Mouse (Mus musculus): ENCODE results near the gene Rab3il1. TPM values are rescaled to one million over a fixed set of nuclear protein-coding genes. Genes with fewer than 3 reads are reported as not detected.
A peak's percentile ranks its signal among the peaks of the same experiment; 100 is the strongest.

The Rab3il1 gene
- polyA plus RNA-seq, 1 experiment from 2014 or later, result 21.4 TPM

DNA sequence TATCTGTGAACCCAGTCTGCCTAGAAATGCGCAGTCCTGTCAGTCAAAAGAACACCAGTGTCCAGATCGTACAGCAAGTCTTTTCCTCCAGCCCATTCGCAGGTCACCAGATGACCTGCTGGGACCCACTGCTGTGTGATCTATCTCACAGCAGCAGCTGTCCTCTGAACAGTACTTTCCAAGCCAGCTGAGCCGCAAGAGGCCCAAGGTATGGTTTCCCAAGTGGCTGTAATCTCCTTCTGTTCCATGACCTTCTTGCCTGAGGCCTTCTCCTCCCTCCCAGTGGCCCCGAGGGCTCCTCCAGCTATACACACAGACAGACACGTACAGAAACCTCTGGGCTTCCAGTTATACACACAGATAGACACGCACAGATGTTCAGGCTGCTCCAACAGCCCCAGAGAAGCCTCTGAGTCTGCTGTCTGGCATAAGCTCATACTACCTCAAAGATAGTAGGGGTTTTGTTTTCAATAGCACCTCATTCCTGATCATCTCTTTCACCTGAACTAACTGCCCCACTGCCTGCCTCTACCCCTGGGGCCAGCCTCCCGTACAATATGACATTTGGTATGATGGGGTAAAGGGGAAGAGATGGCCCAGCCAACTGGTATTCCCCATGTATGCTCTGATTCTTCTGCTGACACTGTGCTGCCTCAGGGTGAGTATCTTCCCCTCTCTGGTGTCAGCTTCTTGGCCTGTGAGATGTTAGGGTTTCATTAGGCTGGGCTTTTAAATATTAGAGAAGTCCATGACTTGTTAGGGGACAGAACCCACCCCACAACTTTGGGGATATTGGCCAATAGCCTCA lies 59.5 kb downstream of the Rab3il1 start:
- Histone ChIP-seq H3K36me3 (peaks cover 49% of the 10 kb centered on the region), H3K9me3 (no peaks in the 10 kb centered on the region), H3K27me3 (no peaks in the 10 kb centered on the region), H3K4me1 (replicated peaks) (peaks cover 15% of the 10 kb centered on the region), H3K9ac (replicated peaks) (no peak overlapping the region), H3K27ac (peak overlapping the region; percentile 67), H3K4me3 (replicated peaks) (no peak overlapping the region), H3K4me2 (replicated peaks) (no peak overlapping the region)
- no peak for ATAC-seq
- 54% methylated on average over 8 of the region's 8 CpGs for WGBS

DNA sequence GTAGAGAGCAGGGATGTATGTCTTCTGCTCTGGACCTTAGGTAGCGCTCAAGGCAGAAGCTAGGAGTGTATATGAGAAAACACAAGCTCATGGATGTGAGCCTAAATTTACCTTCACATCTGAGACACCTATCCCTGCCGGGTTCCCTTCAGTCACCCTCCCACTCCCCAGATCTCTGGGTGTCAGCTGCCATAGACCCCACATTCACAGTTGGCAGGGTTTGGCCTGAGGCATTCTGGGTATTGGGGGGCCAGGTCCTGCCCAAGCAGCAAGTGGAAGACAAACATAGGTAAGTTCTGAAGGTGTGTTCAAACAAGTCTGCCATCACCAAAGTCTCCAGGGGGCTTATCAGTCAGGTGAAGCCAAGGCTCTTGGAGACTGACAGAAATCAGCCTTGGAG lies 60.2 kb downstream of the Rab3il1 start:
- H3K27ac ChIP-seq, result peak overlapping the region; percentile 67; the same call in 1 of the 2 replicates
- no peak overlapping the region for H3K4me3 ChIP-seq (replicated peaks)
- H3K9ac ChIP-seq (replicated peaks), result no peak overlapping the region
- no peaks in the 10 kb centered on the region for H3K9me3 ChIP-seq
- peaks cover 15% of the 10 kb centered on the region for H3K4me1 ChIP-seq (replicated peaks)
- H3K36me3 ChIP-seq, result peaks cover 55% of the 10 kb centered on the region
- no peaks in the 10 kb centered on the region for H3K27me3 ChIP-seq
- H3K4me2 ChIP-seq (replicated peaks), result no peak overlapping the region
- ATAC-seq, result no peak
- 96% methylated on average over 2 of the region's 2 CpGs for WGBS

DNA sequence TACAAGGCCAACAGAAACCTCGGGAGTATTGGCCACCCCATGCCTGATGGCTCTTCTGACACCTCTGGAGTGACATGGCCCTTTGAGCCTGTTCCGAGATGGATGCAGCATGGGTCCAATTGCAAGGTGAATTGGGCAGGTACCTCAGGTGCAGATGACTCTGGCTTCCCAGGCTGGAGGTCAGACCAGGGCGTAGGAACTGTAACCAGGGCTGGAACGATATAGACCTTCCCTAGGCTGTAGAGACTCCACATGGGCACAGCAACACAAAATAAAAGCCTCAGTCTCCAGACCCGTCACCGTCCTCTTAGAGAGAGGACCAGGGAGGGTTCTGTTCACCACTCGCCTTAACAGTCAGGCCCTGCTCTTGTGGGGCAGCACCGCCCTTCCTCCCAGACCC lies 60.8 kb downstream of the Rab3il1 start:
- H3K9me3 ChIP-seq, result no peaks in the 10 kb centered on the region
- no peak overlapping the region for H3K9ac ChIP-seq (replicated peaks)
- H3K36me3 ChIP-seq, result peaks cover 62% of the 10 kb centered on the region
- no peak overlapping the region for H3K4me2 ChIP-seq (replicated peaks)
- ATAC-seq, result no peak
- 94% methylated on average over 8 of the region's 8 CpGs for WGBS
- no peak overlapping the region for H3K27ac ChIP-seq
- no peak overlapping the region for H3K4me3 ChIP-seq (replicated peaks)
- no peaks in the 10 kb centered on the region for H3K27me3 ChIP-seq
- H3K4me1 ChIP-seq (replicated peaks), result peaks cover 15% of the 10 kb centered on the region

DNA sequence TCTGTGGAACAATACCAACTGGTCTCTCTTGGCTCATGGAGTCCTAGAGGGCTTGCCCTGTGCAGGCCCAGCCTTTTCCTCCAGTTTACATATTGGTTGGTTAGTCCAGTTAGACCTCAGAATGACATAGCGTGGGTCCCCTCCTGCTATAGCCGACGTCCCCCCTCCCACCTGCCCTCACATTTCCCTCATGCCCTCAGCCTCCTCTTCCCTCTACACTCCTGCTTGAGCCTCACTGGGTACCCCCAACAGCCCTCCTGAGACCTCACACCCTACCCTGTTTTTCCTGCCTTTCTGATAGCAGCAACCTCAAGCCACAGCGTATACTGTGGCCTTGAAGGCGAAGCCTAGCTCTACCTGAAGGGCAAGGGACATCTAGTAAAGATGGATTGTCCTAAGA lies 61.4 kb downstream of the Rab3il1 start:
- H3K4me2 ChIP-seq (replicated peaks), result no peak overlapping the region

DNA sequence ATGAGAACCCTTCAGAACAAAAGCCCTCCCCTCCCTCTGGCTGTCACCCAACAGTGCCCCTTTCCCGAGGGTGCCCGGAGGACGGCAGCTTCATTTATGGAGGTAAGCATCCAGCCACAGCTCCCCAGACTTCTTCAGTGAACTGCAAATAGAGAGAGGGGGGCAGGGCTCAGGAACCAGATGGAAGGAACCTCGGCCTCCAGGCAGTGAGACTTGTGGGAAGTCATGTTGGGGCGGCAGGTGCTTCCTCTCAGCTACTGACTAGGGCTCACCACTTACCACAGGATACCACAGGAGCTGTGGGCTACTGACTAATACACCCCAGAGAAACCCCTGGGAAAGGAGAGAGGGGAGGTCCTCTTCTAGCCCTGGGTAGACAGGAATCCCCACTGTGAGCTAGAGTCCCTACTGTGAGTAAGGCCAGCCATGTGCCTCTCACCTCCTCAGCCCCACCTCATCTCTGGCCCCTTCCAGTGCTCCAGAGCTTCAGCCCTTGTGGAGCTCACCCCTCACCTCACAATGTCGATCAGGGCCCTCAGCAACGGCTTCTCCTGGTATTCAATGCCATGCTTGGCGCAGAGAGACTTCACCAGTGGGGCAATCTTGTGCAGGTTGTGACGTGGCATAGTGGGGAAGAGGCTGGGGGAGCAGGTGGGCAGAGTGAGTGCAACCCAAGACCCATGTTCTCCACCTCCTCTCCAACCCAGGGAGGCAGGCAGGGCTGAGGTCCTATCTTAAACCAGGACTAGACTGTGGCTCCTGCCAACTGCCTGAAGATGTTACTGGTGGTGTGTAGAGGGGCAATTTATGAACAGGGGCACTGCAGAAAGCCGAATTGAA lies 62.9 kb downstream of the Rab3il1 start:
- no peak overlapping the region for H3K27ac ChIP-seq
- WGBS, result 81% methylated on average over 10 of the region's 10 CpGs
- peaks cover 15% of the 10 kb centered on the region for H3K4me1 ChIP-seq (replicated peaks)
- ATAC-seq, result no peak
- no peak overlapping the region for H3K4me2 ChIP-seq (replicated peaks)
- no peak overlapping the region for H3K4me3 ChIP-seq (replicated peaks)
- H3K36me3 ChIP-seq, result peaks cover 83% of the 10 kb centered on the region
- no peaks in the 10 kb centered on the region for H3K27me3 ChIP-seq
- H3K9ac ChIP-seq (replicated peaks), result no peak overlapping the region
- no peaks in the 10 kb centered on the region for H3K9me3 ChIP-seq

More for the DNA sequence above, 61.4 kb downstream of the Rab3il1 start:
- Histone ChIP-seq H3K36me3 (peaks cover 67% of the 10 kb centered on the region), H3K9me3 (no peaks in the 10 kb centered on the region), H3K27me3 (no peaks in the 10 kb centered on the region), H3K27ac (no peak overlapping the region), H3K4me3 (replicated peaks) (no peak overlapping the region), H3K9ac (replicated peaks) (no peak overlapping the region), H3K4me1 (replicated peaks) (peaks cover 15% of the 10 kb centered on the region)
- ATAC-seq, result no peak
- 93% methylated on average over 5 of the region's 5 CpGs for WGBS

DNA sequence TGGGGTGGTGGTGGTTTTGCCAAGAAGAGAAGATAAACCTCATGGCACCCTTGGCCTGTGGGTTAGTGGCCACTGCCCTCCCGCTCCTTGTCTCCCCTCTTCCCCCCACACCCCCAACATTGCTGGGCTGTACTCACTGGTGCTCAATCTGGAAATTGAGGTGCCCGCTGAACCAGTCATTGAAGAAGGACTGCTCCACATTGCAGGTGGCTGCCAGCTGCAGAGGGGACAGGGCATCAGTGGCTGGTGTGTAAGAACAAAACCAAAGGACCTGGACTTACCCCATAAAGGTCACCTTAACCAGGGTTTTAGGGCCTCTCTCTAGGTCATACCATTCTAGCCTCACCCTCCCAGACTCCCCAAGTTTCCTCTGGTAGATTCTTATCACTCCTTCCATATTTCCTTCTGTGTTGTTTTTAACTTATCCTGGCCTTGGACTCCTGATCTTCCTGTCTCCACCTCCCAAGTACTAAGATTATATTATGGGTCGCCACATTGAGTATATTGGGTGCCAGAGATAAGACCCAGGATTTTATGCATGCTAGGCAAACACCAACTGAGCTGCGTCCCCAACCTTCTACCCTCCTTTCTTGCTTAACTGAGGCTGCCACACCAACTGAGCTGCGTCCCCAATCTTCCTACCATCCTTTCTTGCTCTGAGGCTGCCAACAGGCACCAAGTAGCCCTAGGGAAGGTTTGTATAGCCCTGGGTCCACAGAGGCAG lies 64.2 kb downstream of the Rab3il1 start:
- no peak overlapping the region for H3K9ac ChIP-seq (replicated peaks)
- H3K36me3 ChIP-seq, result peaks cover 95% of the 10 kb centered on the region
- no peaks in the 10 kb centered on the region for H3K27me3 ChIP-seq
- H3K27ac ChIP-seq, result no peak overlapping the region
- WGBS, result 97% methylated on average over 5 of the region's 5 CpGs
- no peak overlapping the region for H3K4me2 ChIP-seq (replicated peaks)
- no peaks in the 10 kb centered on the region for H3K9me3 ChIP-seq
- no peak overlapping the region for H3K4me3 ChIP-seq (replicated peaks)
- H3K4me1 ChIP-seq (replicated peaks), result peaks cover 14% of the 10 kb centered on the region
- ATAC-seq, result no peak

DNA sequence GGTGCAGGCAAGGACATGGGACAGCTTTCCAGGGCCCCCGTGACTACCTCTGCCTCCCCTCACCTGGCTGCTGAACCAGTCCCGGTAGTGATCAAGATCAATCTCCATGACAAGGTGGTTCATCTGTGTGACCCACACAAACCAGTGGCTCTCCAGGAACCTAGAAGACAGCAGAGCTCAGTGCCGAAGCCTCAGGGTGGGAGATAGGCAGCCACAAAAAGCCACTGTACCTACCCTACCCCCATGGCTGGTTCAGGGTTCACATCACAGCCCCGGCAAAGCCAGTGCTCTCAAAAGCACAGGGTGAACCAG lies 64.7 kb downstream of the Rab3il1 start:
- Histone ChIP-seq H3K27ac (no peak overlapping the region), H3K9me3 (no peaks in the 10 kb centered on the region), H3K4me3 (replicated peaks) (no peak overlapping the region), H3K4me2 (replicated peaks) (no peak overlapping the region), H3K27me3 (no peaks in the 10 kb centered on the region), H3K4me1 (replicated peaks) (peaks cover 9% of the 10 kb centered on the region), H3K9ac (replicated peaks) (no peak overlapping the region), H3K36me3 (peaks cover 100% of the 10 kb centered on the region)
- ATAC-seq, result no peak
- 94% methylated on average over 4 of the region's 4 CpGs for WGBS

DNA sequence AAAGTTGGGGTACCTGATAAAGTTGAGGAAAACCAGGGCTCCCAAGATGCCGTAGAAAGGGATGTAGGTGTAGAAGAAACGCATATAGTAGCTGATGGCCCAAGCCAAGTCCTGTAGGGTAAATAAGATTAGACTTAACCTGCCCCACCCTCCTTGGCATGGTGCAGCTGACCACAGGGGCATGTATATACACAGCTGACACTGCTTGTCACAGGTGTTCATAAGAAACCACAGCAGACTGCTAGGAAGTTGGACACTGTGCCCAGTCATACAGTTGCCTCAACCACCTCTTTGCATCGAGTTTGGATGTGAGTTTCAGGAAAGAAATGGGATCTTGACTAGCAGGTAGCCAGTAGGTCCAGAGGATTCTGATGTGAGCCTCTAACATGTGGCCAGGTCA lies 65.0 kb downstream of the Rab3il1 start:
- peaks cover 8% of the 10 kb centered on the region for H3K4me1 ChIP-seq (replicated peaks)
- no peak overlapping the region for H3K9ac ChIP-seq (replicated peaks)
- H3K9me3 ChIP-seq, result no peaks in the 10 kb centered on the region
- peaks cover 100% of the 10 kb centered on the region for H3K36me3 ChIP-seq
- no peak overlapping the region for H3K27ac ChIP-seq
- WGBS, result 97% methylated on average over 3 of the region's 3 CpGs
- no peaks in the 10 kb centered on the region for H3K27me3 ChIP-seq
- H3K4me3 ChIP-seq (replicated peaks), result no peak overlapping the region
- ATAC-seq, result no peak
- no peak overlapping the region for H3K4me2 ChIP-seq (replicated peaks)

DNA sequence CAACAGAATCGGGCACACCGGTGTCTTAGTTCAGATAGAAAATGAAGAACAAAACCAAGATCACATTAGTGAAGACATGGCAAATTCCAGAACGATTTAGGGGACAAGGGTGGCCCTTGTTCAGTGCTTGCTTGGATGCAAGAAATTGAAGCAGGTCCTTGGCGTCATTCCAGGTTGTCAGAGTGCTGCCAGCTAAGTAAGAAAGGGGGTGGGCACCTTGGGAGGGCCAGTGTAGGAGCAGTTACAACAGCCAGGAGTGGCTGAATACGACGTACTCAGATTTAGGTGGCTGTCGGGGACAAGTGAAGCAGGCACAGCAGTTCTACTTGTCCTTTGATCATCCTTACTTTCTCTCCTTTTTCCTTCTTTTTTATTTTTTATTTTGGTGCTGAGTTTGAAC lies 66.2 kb downstream of the Rab3il1 start:
- 81% methylated on average over 7 of the region's 7 CpGs for WGBS
- ATAC-seq, result no peak
- Histone ChIP-seq H3K9me3 (no peaks in the 10 kb centered on the region), H3K4me3 (replicated peaks) (no peak overlapping the region), H3K9ac (replicated peaks) (no peak overlapping the region), H3K4me2 (replicated peaks) (no peak overlapping the region), H3K27ac (no peak overlapping the region), H3K36me3 (peaks cover 100% of the 10 kb centered on the region), H3K4me1 (replicated peaks) (0 out of 2 replicates have a peak, but pooled peaks cover 7% of the 10 kb centered on the region), H3K27me3 (no peaks in the 10 kb centered on the region)

DNA sequence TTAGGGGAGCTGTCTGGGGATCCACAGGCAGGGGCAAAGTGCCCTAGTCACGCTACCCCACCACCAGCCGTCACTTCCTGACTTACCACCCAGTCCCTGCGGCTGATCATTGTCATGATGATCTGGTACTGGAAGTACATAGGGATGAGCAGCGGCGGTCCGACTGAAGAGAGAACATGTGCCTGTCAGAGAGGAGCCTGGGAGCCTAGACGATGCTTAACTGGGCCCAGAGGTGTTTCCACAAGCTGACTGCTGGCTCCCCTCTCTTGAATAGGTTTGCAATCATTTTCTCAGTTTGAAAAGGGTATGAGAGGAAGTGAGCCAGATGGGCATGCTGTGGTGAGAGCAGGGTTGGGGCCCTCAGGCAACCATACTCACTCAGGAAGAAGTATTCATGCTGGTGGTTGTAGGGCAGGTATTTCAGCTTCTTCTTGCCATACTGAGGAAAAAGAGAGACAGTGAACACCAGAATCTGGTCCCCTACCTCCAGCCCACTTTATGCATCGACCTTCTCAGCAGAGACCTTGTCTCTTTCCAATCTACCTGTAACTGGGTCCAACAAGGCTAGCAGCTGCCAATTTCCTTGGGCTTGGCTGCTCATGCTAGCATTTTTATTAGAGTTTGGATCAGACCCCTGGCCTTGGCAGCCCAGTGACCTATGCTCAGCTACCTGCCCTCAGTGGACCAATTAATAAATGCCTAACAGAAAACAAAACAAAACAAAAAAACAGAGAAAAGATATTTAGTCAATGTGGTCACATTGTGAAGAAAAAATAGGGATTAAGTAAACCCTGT lies 68.9 kb downstream of the Rab3il1 start:
- H3K9me3 ChIP-seq, result no peaks in the 10 kb centered on the region
- no peak overlapping the region for H3K4me2 ChIP-seq (replicated peaks)
- 0 out of 2 replicates have a peak, but pooled peaks cover 3% of the 10 kb centered on the region for H3K4me1 ChIP-seq (replicated peaks)
- no peaks in the 10 kb centered on the region for H3K27me3 ChIP-seq
- WGBS, result 96% methylated on average over 8 of the region's 8 CpGs
- no peak overlapping the region for H3K27ac ChIP-seq
- H3K4me3 ChIP-seq (replicated peaks), result no peak overlapping the region
- H3K36me3 ChIP-seq, result peaks cover 100% of the 10 kb centered on the region
- ATAC-seq, result no peak
- no peak overlapping the region for H3K9ac ChIP-seq (replicated peaks)

DNA sequence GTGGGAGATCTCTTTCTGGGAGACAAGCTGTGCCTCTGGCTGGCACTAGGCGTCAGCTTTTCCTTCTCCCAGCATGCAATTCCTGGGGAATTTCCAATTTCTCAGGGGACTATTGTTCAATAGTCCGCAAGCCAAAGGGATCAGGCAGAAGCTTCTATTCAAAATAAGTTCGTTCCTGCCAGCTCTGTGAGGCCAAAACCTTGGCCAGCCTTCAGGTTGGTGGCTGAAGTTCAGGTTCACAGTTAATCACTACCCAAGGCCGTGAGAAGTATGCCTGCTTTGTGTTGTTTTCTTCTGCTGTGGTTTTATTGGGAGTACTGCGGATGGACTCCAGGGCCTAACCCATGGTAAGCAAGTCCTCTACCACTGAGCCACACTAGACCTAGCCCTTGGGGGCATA lies 69.7 kb downstream of the Rab3il1 start:
- Histone ChIP-seq H3K4me1 (replicated peaks) (0 out of 2 replicates have a peak, but pooled peaks cover 3% of the 10 kb centered on the region), H3K9ac (replicated peaks) (no peak overlapping the region), H3K4me2 (replicated peaks) (no peak overlapping the region), H3K36me3 (peaks cover 100% of the 10 kb centered on the region), H3K27ac (peak overlapping the region; percentile 35), H3K9me3 (no peaks in the 10 kb centered on the region), H3K4me3 (replicated peaks) (no peak overlapping the region), H3K27me3 (no peaks in the 10 kb centered on the region)
- 79% methylated on average over 5 of the region's 5 CpGs for WGBS
- peak; percentile 59; the same call in 1 of the 2 replicates for ATAC-seq
